Mouse (Mus musculus) embryo, embryonic 9.5 days (tissue): ENCODE measurements around the gene 4833427G06Rik.
"Not testable (repeated sequence)": the region's sequence is repeated elsewhere in the genome, so short reads cannot be mapped to it uniquely, and the experiment has no call there.

Experiments
- DNase-seq: peaks from one replicate; pipeline ENCODE4 v3.0.0-alpha.2; 2017; ENCODE audit errors: extremely low spot score

The 4833427G06Rik gene

GRCm38 (mm10) chr9:51101756-51102425 lies at the start of gene 4833427G06Rik:
Gene 4833427G06Rik, minus strand, starts transcription at chr9:51102078.
- peak; percentile 78 for DNase-seq

GRCm38 (mm10) chr9:51147294-51147693 lies 45.4 kb upstream of the 4833427G06Rik start:
- DNase-seq = no peak

GRCm38 (mm10) chr9:51146496-51146895 lies 44.6 kb upstream of the 4833427G06Rik start:
- DNase-seq = no peak

GRCm38 (mm10) chr9:51144218-51144617 lies 42.3 kb upstream of the 4833427G06Rik start:
- no peak for DNase-seq

- DNase-seq = no peak
Measured at GRCm38 (mm10) chr9:51143437-51143836, 41.6 kb upstream of the 4833427G06Rik start.

GRCm38 (mm10) chr9:51140711-51141110 lies 38.8 kb upstream of the 4833427G06Rik start:
- no peak for DNase-seq

- DNase-seq = not testable (repeated sequence)
Measured at GRCm38 (mm10) chr9:51139401-51139800, 37.5 kb upstream of the 4833427G06Rik start.

GRCm38 (mm10) chr9:51138301-51138700 lies 36.4 kb upstream of the 4833427G06Rik start:
- no peak for DNase-seq

GRCm38 (mm10) chr9:51137836-51138235 lies 36.0 kb upstream of the 4833427G06Rik start:
- no peak for DNase-seq

- no peak for DNase-seq
Measured at GRCm38 (mm10) chr9:51137432-51137831, 35.6 kb upstream of the 4833427G06Rik start.

GRCm38 (mm10) chr9:51136985-51137384 lies 35.1 kb upstream of the 4833427G06Rik start:
- DNase-seq = peak; percentile 25

- no peak for DNase-seq
Measured at GRCm38 (mm10) chr9:51114767-51115166, 12.9 kb upstream of the 4833427G06Rik start.

- no peak for DNase-seq
Measured at GRCm38 (mm10) chr9:51105751-51106150, 3.9 kb upstream of the 4833427G06Rik start.

- DNase-seq = peak; percentile 83
Measured at GRCm38 (mm10) chr9:51103808-51104514, 2.1 kb upstream of the 4833427G06Rik start.

- DNase-seq = peak; percentile 68
Measured at GRCm38 (mm10) chr9:51102963-51103807, 1.3 kb upstream of the 4833427G06Rik start.

- no peak for DNase-seq
Measured at GRCm38 (mm10) chr9:51096306-51096705, 5.6 kb downstream of the 4833427G06Rik start.

GRCm38 (mm10) chr9:51093697-51094096 lies 8.2 kb downstream of the 4833427G06Rik start:
- no peak for DNase-seq

- DNase-seq = no peak
Measured at GRCm38 (mm10) chr9:51081614-51082013, 20.3 kb downstream of the 4833427G06Rik start.

GRCm38 (mm10) chr9:51076979-51077315 lies 24.9 kb downstream of the 4833427G06Rik start, which contains the start of gene Layn:
Gene Layn, minus strand, starts transcription at chr9:51077094.
- DNase-seq = peak; percentile 86

GRCm38 (mm10) chr9:51076300-51076978 lies 25.4 kb downstream of the 4833427G06Rik start:
- peak; percentile 27 for DNase-seq

GRCm38 (mm10) chr9:51075780-51076179 lies 26.1 kb downstream of the 4833427G06Rik start:
- peak; percentile 3 for DNase-seq

GRCm38 (mm10) chr9:51070801-51071200 lies 31.1 kb downstream of the 4833427G06Rik start:
- DNase-seq = no peak
